Mouse (Mus musculus): ENCODE data around the gene Rhod. TPM values are rescaled to one million over a fixed set of nuclear protein-coding genes. Genes with fewer than 3 reads are reported as not detected.

Rhod gene
- not detected in 2 replicates for total RNA-seq (2023)

DNA sequence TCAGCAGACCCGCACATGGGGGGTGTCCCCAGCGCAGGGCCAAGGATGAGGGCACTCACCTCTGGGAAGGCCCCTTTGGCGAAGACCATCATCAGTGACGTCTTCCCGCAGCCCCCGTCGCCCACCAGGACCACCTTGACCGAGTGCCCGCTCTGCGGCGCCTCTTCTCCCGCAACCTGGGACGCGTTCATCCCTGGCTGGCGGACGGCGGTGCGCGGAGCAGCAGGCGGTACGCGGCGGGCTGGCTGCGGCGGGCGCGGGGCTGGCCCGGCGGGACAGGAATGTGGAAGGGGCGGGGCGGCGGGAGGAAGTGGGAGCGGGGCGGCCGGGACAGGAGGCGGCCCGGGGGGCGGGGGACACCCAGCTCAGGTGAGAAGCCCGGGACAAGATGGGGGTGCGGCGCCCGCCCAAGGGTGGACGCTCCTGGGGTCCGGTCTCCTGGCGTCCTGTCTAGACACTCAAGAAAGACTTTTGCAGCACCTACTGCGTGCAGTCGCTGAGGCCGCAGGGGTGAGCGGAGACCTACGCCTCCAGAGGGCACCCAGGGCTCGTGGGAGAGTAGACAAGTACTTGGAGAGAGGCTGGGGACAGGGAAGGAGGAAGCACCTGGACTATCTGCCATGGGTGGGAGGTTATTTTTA is at the start of gene Rhod:
TSS of gene Rhod (minus strand) at position 272 of the 641 bp plus-strand sequence.

DNA sequence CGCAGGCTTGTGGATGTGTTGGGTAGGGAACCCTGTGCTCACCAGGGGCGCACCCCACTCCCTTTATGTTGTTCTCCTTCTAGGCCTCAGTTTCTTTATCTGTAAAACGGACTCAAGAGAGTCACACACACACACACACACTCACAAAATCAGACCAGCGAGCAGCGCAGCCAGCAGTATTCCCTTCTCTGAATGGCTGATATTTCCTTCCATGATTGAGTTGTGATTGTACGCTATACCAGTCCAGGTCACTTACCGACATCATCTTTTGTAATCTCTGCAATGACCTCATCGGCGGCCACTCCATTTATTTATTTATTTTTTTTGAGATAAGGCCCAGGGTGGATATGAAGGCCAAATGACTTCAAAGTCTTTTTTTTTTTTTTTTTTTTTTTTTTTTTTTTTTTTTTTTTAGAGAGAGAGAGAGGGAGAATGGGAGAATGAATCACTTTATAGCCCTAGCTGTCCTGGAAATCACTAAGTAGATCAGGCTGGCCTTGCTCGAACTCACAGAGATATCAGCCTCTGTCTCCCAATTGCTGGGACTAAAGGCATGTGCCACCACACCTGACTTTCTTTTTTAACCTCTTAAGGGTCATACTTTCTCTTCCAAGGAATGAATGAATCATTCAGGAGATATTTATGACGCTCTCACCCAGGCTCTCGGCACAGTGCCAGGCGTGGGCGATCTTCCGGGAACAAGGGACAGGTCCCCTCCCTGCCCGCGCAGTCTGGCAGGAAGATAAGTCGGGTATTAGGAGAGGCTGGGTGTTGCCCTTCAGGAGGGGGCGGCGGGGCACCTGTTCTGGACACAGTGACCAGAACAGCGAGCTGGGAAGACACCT is 38.3 kb upstream of the Rhod start, which contains the start of gene Syt12:
TSS of gene Syt12 (minus strand) at position 103 of the 845 bp plus-strand sequence.

DNA sequence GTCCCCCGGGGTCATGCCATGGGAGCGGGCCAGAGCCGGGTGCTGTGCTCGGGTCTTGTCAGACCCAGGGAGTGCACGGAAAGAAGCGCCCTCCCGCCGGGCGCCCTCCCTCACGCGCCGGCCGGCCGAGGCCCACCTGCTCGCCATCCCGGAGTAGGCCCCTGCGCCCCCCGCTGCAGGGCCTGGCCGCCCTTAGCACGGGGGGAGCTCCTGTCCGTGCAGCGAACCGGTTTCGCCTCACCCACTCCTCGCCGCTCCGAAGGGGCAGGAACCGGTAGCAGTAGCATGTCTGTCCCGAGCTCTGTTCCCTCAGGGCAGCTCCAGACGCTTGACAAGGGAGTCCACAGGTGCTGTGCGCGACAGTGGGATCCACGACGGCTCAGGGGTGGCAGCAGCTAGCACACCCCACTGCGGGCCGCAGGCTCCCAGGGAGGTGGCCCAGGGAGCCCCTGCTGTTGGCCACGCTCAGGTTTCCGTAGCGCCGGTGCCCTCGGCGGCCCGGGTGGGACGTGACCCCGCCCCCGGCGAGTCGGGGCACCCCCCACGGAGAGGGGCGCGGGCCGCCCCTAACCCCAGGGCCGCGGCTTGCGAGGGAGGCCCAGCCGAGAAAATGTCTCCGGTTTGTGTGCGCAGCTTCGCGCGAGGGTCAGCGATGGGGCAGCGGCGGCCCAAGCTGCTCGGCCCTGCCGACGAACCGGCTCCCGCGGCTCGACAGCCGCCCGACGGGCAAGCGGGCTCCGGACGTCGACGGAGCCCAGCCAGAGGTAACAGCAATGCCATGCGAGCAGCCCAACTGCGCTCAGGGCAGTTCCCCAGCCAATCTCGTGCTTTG is 41.2 kb downstream of the Rhod start, which contains the start of gene Kdm2a:
TSS of gene Kdm2a (minus strand) at position 488 of the 832 bp plus-strand sequence.

Other genes with a start within 250 kb of the Rhod start
- gene Tbc1d10c, start 248.1 kb downstream of the Rhod start, total RNA-seq (2023), result 151 and 157 TPM in 2 replicates
- 354 and 408 TPM in 2 replicates for gene Ppp1ca, start 247.4 kb downstream of the Rhod start, total RNA-seq (2023)
- 21.5 and 29.4 TPM in 2 replicates for gene Rad9a, start 237.8 kb downstream of the Rhod start, total RNA-seq (2023)
- 3.7 and 5.2 TPM in 2 replicates for gene Clcf1, start 225.2 kb downstream of the Rhod start, total RNA-seq (2023)
- gene AC109138.7, start 225.1 kb downstream of the Rhod start, total RNA-seq (2023), result not detected in 2 replicates
- gene Pold4, start 207.5 kb downstream of the Rhod start, total RNA-seq (2023), result 48.2 and 61.9 TPM in 2 replicates
- 27.9 and 44.6 TPM in 2 replicates for gene Ssh3, start 170.3 kb downstream of the Rhod start, total RNA-seq (2023)
- 43.5 and 55.6 TPM in 2 replicates for gene Ankrd13d, start 156.3 kb downstream of the Rhod start, total RNA-seq (2023)
- 421 and 572 TPM in 2 replicates for gene Grk2, start 133.2 kb downstream of the Rhod start, total RNA-seq (2023)
- 112 and 155 TPM in 2 replicates for gene Kdm2a, start 41.1 kb downstream of the Rhod start, total RNA-seq (2023)
- gene Syt12, start 38.0 kb upstream of the Rhod start, total RNA-seq (2023), result not detected in 2 replicates
- gene 2010003K11Rik, start 59.2 kb upstream of the Rhod start, total RNA-seq (2023), result not detected in 2 replicates
- gene Pcx, start 71.0 kb upstream of the Rhod start, total RNA-seq (2023), result 1.5 and 1.7 TPM in 2 replicates
- gene Lrfn4, start 176.2 kb upstream of the Rhod start, total RNA-seq (2023), result 0.29 and 0.76 TPM in 2 replicates
- 11.7 and 17.7 TPM in 2 replicates for gene Rce1, start 186.2 kb upstream of the Rhod start, total RNA-seq (2023)

Data from neutrophil, adult 65 days (primary cell).